Mouse (Mus musculus): ENCODE measurements around the gene Cux2.

- TF ChIP-seq POLR2A (IDR thresholded peaks at IDR 0.05; ENCODE audit: low read depth, low read length) (no peak), CTCF (conservative IDR thresholded peaks at IDR 0.05; ENCODE audit: insufficient read depth, insufficient read length, low read depth, low read length) (no peak)
Measured at GRCm38 (mm10) chr5:121825606-121826005, 224.3 kb downstream of the Cux2 start.
